Mouse (Mus musculus) intestine, embryonic 15.5 days (tissue): ENCODE measurements around the gene Epb41l4b. TPM values are rescaled to one million over a fixed set of nuclear protein-coding genes. Genes with fewer than 3 reads are reported as not detected.

ENCODE experiments used
- ATAC-seq: fragments of 200-750 bp; cut with Nextera tagmentation; 2 replicates; pipeline ENCODE4 v1.8.0; 2017; ENCODE audit warnings: moderate TSS enrichment, moderate library complexity
- H3K27ac ChIP-seq: fragments of 300-500 bp; sonication (generic); 2 replicates; pipeline ENCODE4 v1.5.1; 2015; ENCODE audit warnings: mild to moderate bottlenecking, inconsistent platforms
- H3K27me3 ChIP-seq: fragments of 300-500 bp; sonication (generic); replicated peaks from 2 replicates; pipeline ENCODE4 v1.6.1; 2015; ENCODE audit warnings: inconsistent platforms
- H3K36me3 ChIP-seq: fragments of 300-500 bp; sonication (generic); 2 replicates; pipeline ENCODE4 v1.6.1; 2015; ENCODE audit warnings: inconsistent platforms
- H3K4me1 ChIP-seq: fragments of 300-500 bp; sonication (generic); replicated peaks from 2 replicates; pipeline ENCODE4 v1.6.1; 2015; ENCODE audit warnings: inconsistent platforms
- H3K4me2 ChIP-seq: fragments of 300-500 bp; sonication (generic); replicated peaks from 2 replicates; pipeline ENCODE4 v1.6.1; 2015; ENCODE audit warnings: mild to moderate bottlenecking, inconsistent platforms
- H3K4me3 ChIP-seq: fragments of 300-500 bp; sonication (generic); replicated peaks from 2 replicates; pipeline ENCODE4 v1.5.1; 2015; ENCODE audit warnings: inconsistent platforms
- H3K9ac ChIP-seq: fragments of 300-500 bp; sonication (generic); 2 replicates; pipeline ENCODE4 v1.6.1; 2015; ENCODE audit warnings: inconsistent platforms
- H3K9me3 ChIP-seq: fragments of 300-500 bp; sonication (generic); 2 replicates; pipeline ENCODE4 v1.6.1; 2016; ENCODE audit warnings: inconsistent platforms
- WGBS: fragments of 180-500 bp; shearing (Covaris S2); methylation state at CpG from one replicate; pipeline ENCODE4 v1.1.7; 2015; 5-methylcytosine and 5-hydroxymethylcytosine counted together
- polyA plus RNA-seq: library from polyadenylated mRNA; unstranded; fragments of >200 nt; fragmentation: Nextera tagmentation; extraction: Ambion mirVana; gene quantifications from 2 replicates; pipeline ENCODE4 v1.2.1, GENCODE M21; 2015

Epb41l4b gene
- polyA plus RNA-seq, 1 experiment from 2014 or later = 22.2 TPM

- Histone ChIP-seq H3K4me2 (no peak overlapping the region), H3K9ac (no peak overlapping the region), H3K4me1 (peaks cover 7% of the 10 kb centered on the region), H3K27me3 (no peaks in the 10 kb centered on the region), H3K27ac (no peak overlapping the region), H3K9me3 (no peaks in the 10 kb centered on the region), H3K36me3 (no peaks in the 10 kb centered on the region), H3K4me3 (no peak overlapping the region)
- 58% methylated on average over 7 of the region's 7 CpGs for WGBS
- no peak for ATAC-seq
These were observed 74.8 kb downstream of the Epb41l4b start for GRCm38 (mm10) chr4:57068397-57068796.

GRCm38 (mm10) chr4:57067801-57068200 lies 75.4 kb downstream of the Epb41l4b start:
- Histone ChIP-seq H3K27ac (no peak overlapping the region), H3K4me2 (no peak overlapping the region), H3K4me3 (no peak overlapping the region), H3K9me3 (no peaks in the 10 kb centered on the region), H3K9ac (no peak overlapping the region), H3K36me3 (no peaks in the 10 kb centered on the region), H3K27me3 (no peaks in the 10 kb centered on the region), H3K4me1 (peaks cover 6% of the 10 kb centered on the region)
- WGBS = 70% methylated on average over 5 of the region's 5 CpGs
- no peak for ATAC-seq

GRCm38 (mm10) chr4:57066936-57067335 lies 76.3 kb downstream of the Epb41l4b start:
- ATAC-seq = no peak
- Histone ChIP-seq H3K27ac (no peak overlapping the region), H3K9me3 (no peaks in the 10 kb centered on the region), H3K4me3 (no peak overlapping the region), H3K36me3 (no peaks in the 10 kb centered on the region), H3K4me2 (no peak overlapping the region), H3K4me1 (peaks cover 6% of the 10 kb centered on the region), H3K27me3 (no peaks in the 10 kb centered on the region), H3K9ac (no peak overlapping the region)
- 88% methylated on average over 2 of the region's 2 CpGs for WGBS

GRCm38 (mm10) chr4:57065273-57065672 lies 78.0 kb downstream of the Epb41l4b start:
- Histone ChIP-seq H3K36me3 (no peaks in the 10 kb centered on the region), H3K4me2 (no peak overlapping the region), H3K27me3 (no peaks in the 10 kb centered on the region), H3K9me3 (no peaks in the 10 kb centered on the region), H3K4me1 (peaks cover 6% of the 10 kb centered on the region), H3K27ac (no peak overlapping the region), H3K4me3 (no peak overlapping the region), H3K9ac (no peak overlapping the region)
- ATAC-seq = peak; percentile 69
- 33% methylated on average over 4 of the region's 4 CpGs for WGBS

GRCm38 (mm10) chr4:57064830-57065229 lies 78.4 kb downstream of the Epb41l4b start:
- ATAC-seq = peak; percentile 64
- Histone ChIP-seq H3K9me3 (no peaks in the 10 kb centered on the region), H3K36me3 (no peaks in the 10 kb centered on the region)

GRCm38 (mm10) chr4:57060319-57060831 lies 82.9 kb downstream of the Epb41l4b start:
- H3K9ac ChIP-seq = no peak overlapping the region
- H3K9me3 ChIP-seq = no peaks in the 10 kb centered on the region
- H3K36me3 ChIP-seq = no peaks in the 10 kb centered on the region; the same call in 1 of the 2 replicates
- no peak overlapping the region for H3K4me2 ChIP-seq
- H3K27ac ChIP-seq = no peak overlapping the region
- ATAC-seq = no peak
- peaks cover 6% of the 10 kb centered on the region for H3K4me1 ChIP-seq
- H3K4me3 ChIP-seq = no peak overlapping the region
- H3K27me3 ChIP-seq = no peaks in the 10 kb centered on the region
- WGBS = 83% methylated on average over 15 of the region's 15 CpGs

More at GRCm38 (mm10) chr4:57064830-57065229, 78.4 kb downstream of the Epb41l4b start:
- Histone ChIP-seq H3K4me1 (peaks cover 6% of the 10 kb centered on the region), H3K27ac (no peak overlapping the region), H3K4me3 (no peak overlapping the region), H3K4me2 (no peak overlapping the region), H3K27me3 (no peaks in the 10 kb centered on the region), H3K9ac (no peak overlapping the region)
- WGBS = 20% methylated on average over 2 of the region's 2 CpGs

- Histone ChIP-seq H3K4me2 (no peak overlapping the region), H3K9me3 (no peaks in the 10 kb centered on the region), H3K4me1 (no peaks in the 10 kb centered on the region), H3K27ac (no peak overlapping the region), H3K36me3 (no peaks in the 10 kb centered on the region; the same call in 1 of the 2 replicates), H3K4me3 (no peak overlapping the region), H3K9ac (no peak overlapping the region), H3K27me3 (no peaks in the 10 kb centered on the region)
- WGBS = 72% methylated on average over 2 of the region's 2 CpGs
- ATAC-seq = no peak
These were observed 84.6 kb downstream of the Epb41l4b start for GRCm38 (mm10) chr4:57058623-57059022.

- H3K36me3 ChIP-seq = no peaks in the 10 kb centered on the region; the same call in 1 of the 2 replicates
- H3K27me3 ChIP-seq = no peaks in the 10 kb centered on the region
- H3K4me2 ChIP-seq = no peak overlapping the region
- no peak overlapping the region for H3K27ac ChIP-seq
- H3K4me3 ChIP-seq = no peak overlapping the region
- no peaks in the 10 kb centered on the region for H3K4me1 ChIP-seq
- no peak overlapping the region for H3K9ac ChIP-seq
- ATAC-seq = no peak
- no peaks in the 10 kb centered on the region for H3K9me3 ChIP-seq
- WGBS = 90% methylated on average over 3 of the region's 4 CpGs
These were observed 85.6 kb downstream of the Epb41l4b start for GRCm38 (mm10) chr4:57057637-57058036.

GRCm38 (mm10) chr4:57055635-57056034 lies 87.6 kb downstream of the Epb41l4b start:
- H3K4me2 ChIP-seq = no peak overlapping the region
- no peak for ATAC-seq
- 63% methylated on average over 7 of the region's 7 CpGs for WGBS
- H3K9ac ChIP-seq = no peak overlapping the region
- no peaks in the 10 kb centered on the region; the same call in 1 of the 2 replicates for H3K36me3 ChIP-seq
- no peak overlapping the region for H3K27ac ChIP-seq
- H3K27me3 ChIP-seq = no peaks in the 10 kb centered on the region
- no peaks in the 10 kb centered on the region for H3K4me1 ChIP-seq
- no peak overlapping the region for H3K4me3 ChIP-seq
- H3K9me3 ChIP-seq = no peaks in the 10 kb centered on the region

- Histone ChIP-seq H3K9me3 (no peaks in the 10 kb centered on the region), H3K4me3 (no peak overlapping the region), H3K9ac (no peak overlapping the region), H3K36me3 (no peaks in the 10 kb centered on the region), H3K4me2 (no peak overlapping the region), H3K27me3 (no peaks in the 10 kb centered on the region), H3K4me1 (no peaks in the 10 kb centered on the region), H3K27ac (no peak overlapping the region)
- 69% methylated on average over 5 of the region's 5 CpGs for WGBS
- no peak for ATAC-seq
These were observed 93.8 kb downstream of the Epb41l4b start for GRCm38 (mm10) chr4:57049281-57049921.

GRCm38 (mm10) chr4:57048566-57048965 lies 94.7 kb downstream of the Epb41l4b start:
- no peak for ATAC-seq
- Histone ChIP-seq H3K4me2 (no peak overlapping the region), H3K4me3 (no peak overlapping the region), H3K36me3 (no peaks in the 10 kb centered on the region), H3K9me3 (no peaks in the 10 kb centered on the region), H3K9ac (no peak overlapping the region), H3K27me3 (no peaks in the 10 kb centered on the region), H3K4me1 (no peaks in the 10 kb centered on the region), H3K27ac (no peak overlapping the region)
- WGBS = 70% methylated on average over 6 of the region's 6 CpGs

GRCm38 (mm10) chr4:57046160-57046571 lies 97.1 kb downstream of the Epb41l4b start:
- no peak overlapping the region for H3K4me2 ChIP-seq
- no peak for ATAC-seq
- no peak overlapping the region for H3K27ac ChIP-seq
- H3K4me1 ChIP-seq = no peaks in the 10 kb centered on the region
- H3K9ac ChIP-seq = no peak overlapping the region
- H3K27me3 ChIP-seq = no peaks in the 10 kb centered on the region
- no peaks in the 10 kb centered on the region for H3K9me3 ChIP-seq
- H3K36me3 ChIP-seq = no peaks in the 10 kb centered on the region
- 70% methylated on average over 9 of the region's 9 CpGs for WGBS
- H3K4me3 ChIP-seq = no peak overlapping the region

GRCm38 (mm10) chr4:57043621-57044020 lies 99.6 kb downstream of the Epb41l4b start:
- Histone ChIP-seq H3K4me2 (no peak overlapping the region), H3K9me3 (no peaks in the 10 kb centered on the region), H3K27me3 (no peaks in the 10 kb centered on the region), H3K36me3 (no peaks in the 10 kb centered on the region), H3K9ac (no peak overlapping the region), H3K27ac (no peak overlapping the region), H3K4me1 (peaks cover 8% of the 10 kb centered on the region; the same call in 1 of the 2 replicates), H3K4me3 (no peak overlapping the region)
- 91% methylated on average over 8 of the region's 8 CpGs for WGBS
- ATAC-seq = no peak
